Mouse (Mus musculus): ENCODE data around the gene Cd247. TPM values are rescaled to one million over a fixed set of nuclear protein-coding genes. Genes with fewer than 3 reads are reported as not detected.

Gene Cd247
- polyA plus RNA-seq, 1 experiment from 2014 or later = 0.17 TPM

- H3K36me3 ChIP-seq (ENCODE audit: control insufficient read depth, insufficient read depth) = no peaks in the 10 kb centered on the region
- no peak overlapping the region for H3K27ac ChIP-seq (ENCODE audit: low read length)
- H3K4me1 ChIP-seq (ENCODE audit: control insufficient read depth, low read depth, low read length) = no peaks in the 10 kb centered on the region; the same call in 1 of the 2 replicates
- no peak overlapping the region for H3K4me2 ChIP-seq (ENCODE audit: low read depth, low read length)
- no peaks in the 10 kb centered on the region for H3K27me3 ChIP-seq (ENCODE audit: control insufficient read depth, insufficient read depth, low read depth, low read length)
- H3K4me3 ChIP-seq (ENCODE audit: low read depth, low read length) = no peak overlapping the region
- H3K9ac ChIP-seq (ENCODE audit: low read depth, low read length) = no peak overlapping the region
- 72% methylated on average over 3 of the region's 3 CpGs for WGBS (ENCODE audit: insufficient replicate concordance)
- ATAC-seq (ENCODE audit: low read depth) = no peak
- no peaks in the 10 kb centered on the region for H3K9me3 ChIP-seq (replicated peaks; ENCODE audit: control insufficient read depth, low read length)
Measured at GRCm38 (mm10) chr1:165861235-165861609, 72.7 kb downstream of the Cd247 start.

- Histone ChIP-seq H3K9me3 (replicated peaks; ENCODE audit: control insufficient read depth, low read length) (no peaks in the 10 kb centered on the region), H3K27ac (ENCODE audit: low read length) (no peak overlapping the region), H3K36me3 (ENCODE audit: control insufficient read depth, insufficient read depth) (no peaks in the 10 kb centered on the region), H3K27me3 (ENCODE audit: control insufficient read depth, insufficient read depth, low read depth, low read length) (no peaks in the 10 kb centered on the region), H3K4me3 (ENCODE audit: low read depth, low read length) (no peak overlapping the region), H3K4me2 (ENCODE audit: low read depth, low read length) (no peak overlapping the region), H3K4me1 (ENCODE audit: control insufficient read depth, low read depth, low read length) (no peaks in the 10 kb centered on the region; the same call in 1 of the 2 replicates), H3K9ac (ENCODE audit: low read depth, low read length) (no peak overlapping the region)
- ATAC-seq (ENCODE audit: low read depth) = no peak
- WGBS (ENCODE audit: insufficient replicate concordance) = 81% methylated on average over 7 of the region's 7 CpGs
Measured at GRCm38 (mm10) chr1:165862059-165862458, 73.6 kb downstream of the Cd247 start.

GRCm38 (mm10) chr1:165864864-165865795 is 76.6 kb downstream of the Cd247 start:
- no peak overlapping the region for H3K27ac ChIP-seq (ENCODE audit: low read length)

GRCm38 (mm10) chr1:165866630-165867280 is 78.3 kb downstream of the Cd247 start:
- no peak overlapping the region for H3K4me2 ChIP-seq (ENCODE audit: low read depth, low read length)
- H3K27me3 ChIP-seq (ENCODE audit: control insufficient read depth, insufficient read depth, low read depth, low read length) = no peaks in the 10 kb centered on the region
- no peaks in the 10 kb centered on the region; the same call in 1 of the 2 replicates for H3K4me1 ChIP-seq (ENCODE audit: control insufficient read depth, low read depth, low read length)
- H3K27ac ChIP-seq (ENCODE audit: low read length) = no peak overlapping the region
- no peak for ATAC-seq (ENCODE audit: low read depth)
- WGBS (ENCODE audit: insufficient replicate concordance) = 75% methylated on average over 5 of the region's 5 CpGs
- no peak overlapping the region for H3K9ac ChIP-seq (ENCODE audit: low read depth, low read length)
- no peaks in the 10 kb centered on the region for H3K36me3 ChIP-seq (ENCODE audit: control insufficient read depth, insufficient read depth)
- no peak overlapping the region for H3K4me3 ChIP-seq (ENCODE audit: low read depth, low read length)
- no peaks in the 10 kb centered on the region for H3K9me3 ChIP-seq (replicated peaks; ENCODE audit: control insufficient read depth, low read length)

More at GRCm38 (mm10) chr1:165864864-165865795, 76.6 kb downstream of the Cd247 start:
- Histone ChIP-seq H3K4me2 (ENCODE audit: low read depth, low read length) (no peak overlapping the region), H3K4me3 (ENCODE audit: low read depth, low read length) (no peak overlapping the region), H3K27me3 (ENCODE audit: control insufficient read depth, insufficient read depth, low read depth, low read length) (no peaks in the 10 kb centered on the region), H3K9ac (ENCODE audit: low read depth, low read length) (no peak overlapping the region), H3K4me1 (ENCODE audit: control insufficient read depth, low read depth, low read length) (no peaks in the 10 kb centered on the region; the same call in 1 of the 2 replicates), H3K9me3 (replicated peaks; ENCODE audit: control insufficient read depth, low read length) (no peaks in the 10 kb centered on the region), H3K36me3 (ENCODE audit: control insufficient read depth, insufficient read depth) (no peaks in the 10 kb centered on the region)
- WGBS (ENCODE audit: insufficient replicate concordance) = 49% methylated on average over 14 of the region's 14 CpGs
- no peak for ATAC-seq (ENCODE audit: low read depth)

- Histone ChIP-seq H3K9ac (ENCODE audit: low read depth, low read length) (no peak overlapping the region), H3K27me3 (ENCODE audit: control insufficient read depth, insufficient read depth, low read depth, low read length) (no peaks in the 10 kb centered on the region), H3K36me3 (ENCODE audit: control insufficient read depth, insufficient read depth) (no peaks in the 10 kb centered on the region), H3K27ac (ENCODE audit: low read length) (no peak overlapping the region), H3K9me3 (replicated peaks; ENCODE audit: control insufficient read depth, low read length) (no peaks in the 10 kb centered on the region), H3K4me3 (ENCODE audit: low read depth, low read length) (no peak overlapping the region), H3K4me1 (ENCODE audit: control insufficient read depth, low read depth, low read length) (no peaks in the 10 kb centered on the region; the same call in 1 of the 2 replicates), H3K4me2 (ENCODE audit: low read depth, low read length) (no peak overlapping the region)
- no peak for ATAC-seq (ENCODE audit: low read depth)
- 33% methylated on average over 8 of the region's 8 CpGs for WGBS (ENCODE audit: insufficient replicate concordance)
Measured at GRCm38 (mm10) chr1:165868659-165869058, 80.2 kb downstream of the Cd247 start.

GRCm38 (mm10) chr1:165874645-165875044 is 86.2 kb downstream of the Cd247 start:
- Histone ChIP-seq H3K4me3 (ENCODE audit: low read depth, low read length) (no peak overlapping the region), H3K27ac (ENCODE audit: low read length) (no peak overlapping the region), H3K36me3 (ENCODE audit: control insufficient read depth, insufficient read depth) (no peaks in the 10 kb centered on the region; the same call in 1 of the 2 replicates), H3K9ac (ENCODE audit: low read depth, low read length) (no peak overlapping the region), H3K4me2 (ENCODE audit: low read depth, low read length) (no peak overlapping the region), H3K9me3 (replicated peaks; ENCODE audit: control insufficient read depth, low read length) (no peaks in the 10 kb centered on the region), H3K27me3 (ENCODE audit: control insufficient read depth, insufficient read depth, low read depth, low read length) (no peaks in the 10 kb centered on the region), H3K4me1 (ENCODE audit: control insufficient read depth, low read depth, low read length) (no peaks in the 10 kb centered on the region)
- no peak for ATAC-seq (ENCODE audit: low read depth)
- WGBS (ENCODE audit: insufficient replicate concordance) = 64% methylated on average over 8 of the region's 8 CpGs

GRCm38 (mm10) chr1:165875520-165876284 is 87.2 kb downstream of the Cd247 start:
- Histone ChIP-seq H3K4me3 (ENCODE audit: low read depth, low read length) (no peak overlapping the region), H3K27me3 (ENCODE audit: control insufficient read depth, insufficient read depth, low read depth, low read length) (no peaks in the 10 kb centered on the region), H3K4me2 (ENCODE audit: low read depth, low read length) (no peak overlapping the region), H3K9me3 (replicated peaks; ENCODE audit: control insufficient read depth, low read length) (no peaks in the 10 kb centered on the region), H3K27ac (ENCODE audit: low read length) (no peak overlapping the region), H3K36me3 (ENCODE audit: control insufficient read depth, insufficient read depth) (peaks cover 6% of the 10 kb centered on the region), H3K9ac (ENCODE audit: low read depth, low read length) (no peak overlapping the region), H3K4me1 (ENCODE audit: control insufficient read depth, low read depth, low read length) (no peaks in the 10 kb centered on the region)
- WGBS (ENCODE audit: insufficient replicate concordance) = 55% methylated on average over 6 of the region's 6 CpGs
- ATAC-seq (ENCODE audit: low read depth) = no peak

GRCm38 (mm10) chr1:165878751-165879150 is 90.3 kb downstream of the Cd247 start:
- 91% methylated on average over 2 of the region's 2 CpGs for WGBS (ENCODE audit: insufficient replicate concordance)
- ATAC-seq (ENCODE audit: low read depth) = no peak
- Histone ChIP-seq H3K4me1 (ENCODE audit: control insufficient read depth, low read depth, low read length) (no peaks in the 10 kb centered on the region), H3K27me3 (ENCODE audit: control insufficient read depth, insufficient read depth, low read depth, low read length) (no peaks in the 10 kb centered on the region), H3K4me2 (ENCODE audit: low read depth, low read length) (no peak overlapping the region), H3K4me3 (ENCODE audit: low read depth, low read length) (no peak overlapping the region), H3K9me3 (replicated peaks; ENCODE audit: control insufficient read depth, low read length) (no peaks in the 10 kb centered on the region), H3K27ac (ENCODE audit: low read length) (no peak overlapping the region), H3K9ac (ENCODE audit: low read depth, low read length) (no peak overlapping the region), H3K36me3 (ENCODE audit: control insufficient read depth, insufficient read depth) (peaks cover 6% of the 10 kb centered on the region)
